Mouse (Mus musculus) left cerebral cortex, postnatal 10 days (tissue): ENCODE data around the gene Frrs1l. TPM values are rescaled to one million over a fixed set of nuclear protein-coding genes. Genes with fewer than 3 reads are reported as not detected.

ENCODE experiments used
- DNase-seq, 2 experiments: peaks; one replicate each; pipeline ENCODE4 v3.0.0; 2021 to 2022; ENCODE audit warnings: low spot score in 2 of 2, mixed read lengths in 1 of 2; ENCODE audit errors: extremely low spot score in 1 of 2
- intact Hi-C: fragments of 180-260 bp; cut with DNase I; formaldehyde crosslinking; loops from one replicate; pipeline ENCODE4 v1.15.1; 2025
- total RNA-seq, 2 experiments: library from RNA; stranded (reverse); gene quantifications; 2 replicates each; pipeline ENCODE4 v1.2.3; 2021

Gene Frrs1l
- total RNA-seq, 2 experiments from 2014 or later = 107 to 121 TPM

GRCm38 (mm10) chr4:56932096-56932495, 58.1 kb downstream of the Frrs1l start:
- intact Hi-C loops = no loop called here

DNA sequence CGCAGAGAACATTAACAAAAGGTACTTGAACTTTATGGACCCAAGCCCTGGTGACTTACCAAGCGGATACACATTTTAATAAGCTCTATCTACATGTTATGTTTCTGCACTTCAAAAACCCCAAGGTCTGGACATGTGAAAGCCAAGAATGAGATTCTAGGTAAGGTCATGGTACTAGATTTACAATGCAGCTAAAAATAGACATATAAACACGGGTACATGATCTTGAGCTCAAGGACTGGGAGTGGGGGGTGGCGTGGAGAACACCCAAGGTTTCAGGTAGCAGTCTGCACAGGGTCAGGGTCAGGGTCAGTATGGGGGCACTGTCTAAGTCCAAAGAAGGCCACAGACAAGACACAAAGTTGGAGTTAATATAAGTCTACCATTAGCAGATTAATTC, 59.9 kb downstream of the Frrs1l start:
- intact Hi-C loops = no loop called here
- no peak for DNase-seq

More at GRCm38 (mm10) chr4:56932096-56932495, 58.1 kb downstream of the Frrs1l start:
- DNase-seq = no peak

DNA sequence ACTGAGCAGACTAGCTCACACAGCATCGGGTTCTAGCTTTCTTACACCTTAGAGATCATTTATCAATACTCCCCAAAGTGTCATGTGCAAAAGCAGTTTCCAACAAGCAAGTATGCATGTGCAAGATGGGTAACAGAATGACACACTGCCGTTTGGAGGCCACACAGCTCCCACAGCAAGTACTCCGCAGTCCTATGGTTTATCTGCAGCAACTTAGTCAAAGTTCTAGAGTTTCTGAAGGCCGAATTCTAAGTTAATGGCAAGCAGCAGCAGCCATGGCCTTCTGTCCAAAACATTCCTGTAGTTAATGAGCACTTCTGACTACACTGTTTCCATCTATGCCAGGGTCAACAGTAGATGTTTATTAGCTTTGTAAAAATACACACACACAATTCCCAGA, 63.2 kb downstream of the Frrs1l start:
- intact Hi-C loops = no loop called here
- DNase-seq = no peak

DNA sequence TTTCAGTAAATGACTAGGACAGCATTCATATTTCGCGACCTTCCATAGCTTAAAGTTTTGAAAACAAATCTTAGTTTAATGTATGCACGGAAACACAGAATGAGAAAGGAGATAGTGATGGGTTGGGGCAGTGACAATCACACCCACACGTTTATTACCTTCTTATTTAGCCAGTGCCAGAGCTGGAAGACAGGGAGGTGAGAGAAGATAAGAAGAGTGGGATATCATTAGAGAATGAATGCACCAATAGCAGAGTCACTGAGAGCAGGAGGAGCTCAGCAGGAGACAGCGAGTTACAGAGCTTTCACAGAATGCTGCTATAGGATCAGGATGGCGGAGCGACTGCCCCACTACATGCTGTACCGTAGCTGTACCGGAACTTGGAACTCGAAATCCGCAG, 68.0 kb downstream of the Frrs1l start:
- no peak for DNase-seq
- intact Hi-C loops = no loop called here

GRCm38 (mm10) chr4:56915732-56916325, 74.4 kb downstream of the Frrs1l start:
- DNase-seq = no peak
- intact Hi-C loops = no loop called here

DNA sequence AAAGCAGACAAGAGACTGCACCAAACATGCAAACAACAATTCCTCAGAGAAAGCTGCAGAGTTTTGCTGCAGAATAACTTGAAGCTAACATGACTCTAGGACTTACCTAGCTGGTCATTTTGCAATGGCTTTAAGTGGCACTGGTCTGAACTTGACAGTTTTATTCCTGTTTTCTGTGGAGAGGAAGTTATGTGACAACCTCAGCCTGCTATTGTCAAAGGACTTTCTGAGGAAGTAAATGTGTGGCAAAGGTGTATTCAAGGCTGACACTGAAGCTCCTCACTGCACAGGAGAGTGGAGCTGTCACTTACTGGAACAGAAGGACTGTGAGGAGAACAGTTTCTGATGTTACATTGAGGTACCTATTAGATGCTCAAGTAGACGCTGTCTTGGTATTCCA, 75.4 kb downstream of the Frrs1l start:
- DNase-seq = no peak
- intact Hi-C loops = no loop called here

DNA sequence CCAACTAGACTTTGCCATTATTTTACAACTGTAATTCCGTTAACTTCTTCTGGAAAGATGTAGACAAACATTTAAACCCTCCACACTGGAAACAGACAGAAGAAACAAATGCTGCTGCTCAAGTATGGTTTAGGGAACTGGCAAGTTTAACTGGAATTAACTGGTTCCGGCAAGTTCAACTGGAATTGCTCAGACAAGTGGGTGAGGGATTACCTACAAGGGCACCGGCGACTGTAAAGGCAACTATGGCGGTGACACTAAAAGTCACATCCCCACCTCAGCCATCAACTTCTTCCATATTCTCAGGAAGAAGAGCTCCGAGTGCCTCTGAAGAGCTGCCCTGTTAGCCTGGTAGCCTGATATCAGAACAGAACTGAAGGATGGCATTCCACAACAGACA, 75.9 kb downstream of the Frrs1l start:
- intact Hi-C loops = no loop called here
- DNase-seq = no peak

GRCm38 (mm10) chr4:56912382-56913001, 77.7 kb downstream of the Frrs1l start:
- intact Hi-C loops = no loop called here
- no peak for DNase-seq

- intact Hi-C loops = no loop called here
- DNase-seq = no peak
Measured at GRCm38 (mm10) chr4:56909568-56909967, 80.6 kb downstream of the Frrs1l start.

DNA sequence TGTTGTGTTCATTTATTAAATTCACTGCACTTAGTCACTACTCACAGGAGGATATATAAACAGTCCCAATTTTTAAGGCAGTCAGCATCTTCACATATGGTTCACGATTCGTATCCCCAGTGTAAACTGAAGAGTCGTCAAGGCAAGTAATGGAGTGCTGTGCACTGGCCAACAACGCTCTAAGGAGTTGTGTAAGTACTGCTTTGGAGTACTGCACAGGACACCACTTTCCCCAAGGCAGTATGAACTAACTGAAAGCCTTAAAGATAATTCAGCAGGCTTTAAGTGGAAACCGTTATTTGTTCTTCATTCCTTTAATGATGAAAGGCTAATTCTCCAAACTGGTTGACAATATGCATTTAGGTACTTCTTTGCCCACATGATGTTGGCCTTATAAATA, 82.5 kb downstream of the Frrs1l start:
- no peak for DNase-seq
- intact Hi-C loops = no loop called here

Other genes with a start within 250 kb of the Frrs1l start
- gene Actl7b, start 248.9 kb downstream of the Frrs1l start, total RNA-seq = not detected
- not detected for gene Actl7a, start 247.0 kb downstream of the Frrs1l start, total RNA-seq
- 10 to 100 TPM; 82.9 to 86.3 TPM for gene Elp1, start 188.1 kb downstream of the Frrs1l start, total RNA-seq
- gene Fam206a, start 188.0 kb downstream of the Frrs1l start, total RNA-seq = 10 to 100 TPM; 20.7 to 21.2 TPM
- gene Ctnnal1, start 125.2 kb downstream of the Frrs1l start, total RNA-seq = 10 to 100 TPM; 16.6 to 17.1 TPM
- gene Tmem245, start 43.0 kb downstream of the Frrs1l start, total RNA-seq = 10 to 100 TPM; 31.6 to 36.4 TPM
- 10 to 100 TPM; 12.1 to 15.0 TPM for gene Epb41l4b, start 153.0 kb upstream of the Frrs1l start, total RNA-seq